Mouse (Mus musculus) gastrocnemius, adult 2 months (tissue): Measurements from ENCODE around the gene Hemgn. TPM values are rescaled to one million over a fixed set of nuclear protein-coding genes. Genes with fewer than 3 reads are reported as not detected.

ENCODE experiments used
- DNase-seq: peaks from one replicate; pipeline ENCODE4 v3.0.0; 2022
- H3K27ac ChIP-seq: fragments of 200-600 bp; 2 replicates; pipeline ENCODE4 v1.8.1; 2022; ENCODE audit warnings: mild to moderate bottlenecking
- H3K4me3 ChIP-seq: fragments of 200-600 bp; 2 replicates; pipeline ENCODE4 v1.8.1; 2022; ENCODE audit warnings: mild to moderate bottlenecking, moderate library complexity
- CTCF ChIP-seq: fragments of 200-600 bp; IDR thresholded peaks from 2 replicates; pipeline ENCODE4 v1.8.1; 2022; ENCODE audit warnings: antibody characterized with exemption, mild to moderate bottlenecking, moderate library complexity
- intact Hi-C: fragments of 180-260 bp; cut with DNase I; formaldehyde crosslinking; loops from one replicate; pipeline ENCODE4 v1.15.1; 2025
- total RNA-seq, 2 experiments: library from RNA; stranded (reverse); gene quantifications; 2 replicates each; pipeline ENCODE4 v1.2.3; 2021

Gene Hemgn
- total RNA-seq, 2 experiments from 2014 or later = not detected

GRCm38 (mm10) chr4:46404042-46404795 is 9.1 kb downstream of the Hemgn start:
- Histone ChIP-seq H3K27ac (no peak overlapping the region), H3K4me3 (no peak overlapping the region)
- TF ChIP-seq CTCF = no peak
- no peak for DNase-seq
- intact Hi-C loops = no loop called here

- no peak for DNase-seq
- TF ChIP-seq CTCF = no peak
- no peak overlapping the region for H3K4me3 ChIP-seq
- intact Hi-C loops = no loop called here
- H3K27ac ChIP-seq = no peak overlapping the region
Measured at GRCm38 (mm10) chr4:46398839-46399238, 14.5 kb downstream of the Hemgn start.

- Histone ChIP-seq H3K4me3 (no peak overlapping the region), H3K27ac (no peak overlapping the region)
- DNase-seq = no peak
- intact Hi-C loops = no loop called here
- no peak for TF ChIP-seq CTCF
Measured at GRCm38 (mm10) chr4:46395736-46396135, 17.6 kb downstream of the Hemgn start.

GRCm38 (mm10) chr4:46394388-46394787 is 18.9 kb downstream of the Hemgn start:
- no peak for DNase-seq
- H3K4me3 ChIP-seq = no peak overlapping the region
- H3K27ac ChIP-seq = no peak overlapping the region
- intact Hi-C loops = loop anchor here (5.0 kb wide), 1 partner anchor 103 kb away; no protein-coding TSS in a partner anchor
- no peak for TF ChIP-seq CTCF

- intact Hi-C loops = loop anchor here (2.0 to 5.0 kb wide), 2 partner anchors 60 to 107 kb away; partner anchors contain the start of gene Anp32b
- H3K4me3 ChIP-seq = peak overlapping the region; percentile 87
- H3K27ac ChIP-seq = peak overlapping the region; percentile 99
Measured at GRCm38 (mm10) chr4:46390390-46390970, 22.8 kb downstream of the Hemgn start.

GRCm38 (mm10) chr4:46389612-46390341 is 23.5 kb downstream of the Hemgn start:
- TF ChIP-seq CTCF = no peak
- Histone ChIP-seq H3K27ac (peak overlapping the region; percentile 99), H3K4me3 (peak overlapping the region; percentile 87)
- peak; percentile 34 for DNase-seq
- intact Hi-C loops = loop anchor here (2.0 to 5.0 kb wide), 2 partner anchors 61 to 108 kb away; partner anchors contain the start of gene Anp32b

More at GRCm38 (mm10) chr4:46390390-46390970, 22.8 kb downstream of the Hemgn start:
- peak; percentile 89 for TF ChIP-seq CTCF
- DNase-seq = peak; percentile 79

- H3K27ac ChIP-seq = peak within 1 kb of the TSS; percentile 99
- intact Hi-C loops = no loop called here
Measured at GRCm38 (mm10) chr4:46389013-46389611, 24.2 kb downstream of the Hemgn start, which contains the start of gene Trmo. Gene Trmo, minus strand, starts transcription at chr4:46389437.

GRCm38 (mm10) chr4:46388556-46388955 is 24.8 kb downstream of the Hemgn start:
- intact Hi-C loops = no loop called here
- TF ChIP-seq CTCF = no peak
- peak overlapping the region; percentile 99 for H3K27ac ChIP-seq
- DNase-seq = no peak
- peak overlapping the region; percentile 87 for H3K4me3 ChIP-seq

More at GRCm38 (mm10) chr4:46389013-46389611, 24.2 kb downstream of the Hemgn start, which contains the start of gene Trmo:
- peak within 1 kb of the TSS; percentile 87 for H3K4me3 ChIP-seq
- DNase-seq = peak; percentile 96
- TF ChIP-seq CTCF = no peak

GRCm38 (mm10) chr4:46374869-46375368 is 38.4 kb downstream of the Hemgn start:
- intact Hi-C loops = loop anchor here (5.0 kb wide), 1 partner anchor 173 kb away; no protein-coding TSS in a partner anchor
- DNase-seq = peak; percentile 87
- peak; percentile 88 for TF ChIP-seq CTCF
- Histone ChIP-seq H3K4me3 (peak overlapping the region; percentile 72), H3K27ac (peak overlapping the region; percentile 67)

- intact Hi-C loops = loop anchor here (5.0 kb wide), 1 partner anchor 172 kb away; no protein-coding TSS in a partner anchor
- peak; percentile 60 for TF ChIP-seq CTCF
- Histone ChIP-seq H3K27ac (peak overlapping the region; percentile 67; the same call in 1 of the 2 replicates), H3K4me3 (peak overlapping the region; percentile 72)
- peak; percentile 34 for DNase-seq
Measured at GRCm38 (mm10) chr4:46374455-46374854, 38.9 kb downstream of the Hemgn start.

GRCm38 (mm10) chr4:46371030-46371429 is 42.3 kb downstream of the Hemgn start:
- peak; percentile 79 for DNase-seq
- intact Hi-C loops = loop anchor here (5.0 kb wide), 1 partner anchor 169 kb away; no protein-coding TSS in a partner anchor
- TF ChIP-seq CTCF = no peak
- no peak overlapping the region for H3K27ac ChIP-seq
- H3K4me3 ChIP-seq = peak overlapping the region; percentile 40

- TF ChIP-seq CTCF = no peak
- DNase-seq = no peak
- H3K27ac ChIP-seq = no peak overlapping the region
- H3K4me3 ChIP-seq = no peak overlapping the region
- intact Hi-C loops = loop anchor here (5.0 kb wide), 1 partner anchor 168 kb away; no protein-coding TSS in a partner anchor
Measured at GRCm38 (mm10) chr4:46370406-46370805, 42.9 kb downstream of the Hemgn start.
